Mouse (Mus musculus): ENCODE results near the gene Gm12216.

Gene Gm12216

GRCm38 (mm10) chr11:53795813-53796212, 63.2 kb downstream of the Gm12216 start:
- DNase-seq (ENCODE audit: low read depth, low spot score): no peak

DNA sequence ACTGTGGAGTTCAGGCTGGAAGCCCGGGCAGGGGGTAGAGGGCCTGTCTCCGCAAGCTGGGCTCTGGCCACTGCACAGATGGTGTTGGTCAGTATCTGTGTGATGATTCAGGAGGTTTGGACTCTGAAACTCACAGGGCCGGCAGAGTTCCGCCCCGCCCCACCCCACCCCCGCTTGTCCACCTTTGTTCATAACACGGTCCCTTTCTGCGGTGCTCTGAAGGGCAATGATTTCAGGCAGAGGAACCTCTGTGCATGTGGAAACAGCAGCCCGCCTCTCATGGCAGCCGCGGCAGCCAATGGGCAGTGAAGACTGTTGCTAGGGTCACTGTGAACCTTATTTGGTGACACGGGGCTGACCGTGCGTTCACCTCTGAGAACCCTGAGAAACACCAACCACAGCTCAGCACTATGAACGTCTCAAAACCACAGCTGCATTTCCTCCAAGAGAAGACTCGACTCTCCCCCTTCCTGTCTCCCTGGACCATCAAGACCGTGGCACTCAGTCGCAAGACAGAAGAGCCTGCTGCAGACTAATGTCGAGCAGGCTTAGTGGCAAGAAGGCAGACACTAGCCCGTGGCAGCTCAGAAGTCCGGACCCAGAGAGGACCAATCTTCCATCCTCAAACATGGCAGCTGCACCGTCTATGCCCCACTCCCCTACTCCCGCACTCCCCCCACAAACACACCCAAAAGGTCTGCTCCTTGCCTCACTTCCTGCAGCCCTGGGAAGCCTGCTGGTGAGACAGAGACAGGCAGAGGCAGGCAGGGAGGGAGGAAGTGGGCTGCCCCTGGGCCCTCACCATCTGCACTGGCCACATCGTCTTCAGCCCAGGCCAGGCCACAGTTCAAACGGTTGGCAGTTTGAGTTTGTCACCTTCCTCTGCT, 64.1 kb downstream of the Gm12216 start:
- no peak for DNase-seq (ENCODE audit: low read depth, low spot score)

- DNase-seq (ENCODE audit: low read depth, low spot score): no peak
Observed at GRCm38 (mm10) chr11:53794015-53794414, 65.0 kb downstream of the Gm12216 start.

DNA sequence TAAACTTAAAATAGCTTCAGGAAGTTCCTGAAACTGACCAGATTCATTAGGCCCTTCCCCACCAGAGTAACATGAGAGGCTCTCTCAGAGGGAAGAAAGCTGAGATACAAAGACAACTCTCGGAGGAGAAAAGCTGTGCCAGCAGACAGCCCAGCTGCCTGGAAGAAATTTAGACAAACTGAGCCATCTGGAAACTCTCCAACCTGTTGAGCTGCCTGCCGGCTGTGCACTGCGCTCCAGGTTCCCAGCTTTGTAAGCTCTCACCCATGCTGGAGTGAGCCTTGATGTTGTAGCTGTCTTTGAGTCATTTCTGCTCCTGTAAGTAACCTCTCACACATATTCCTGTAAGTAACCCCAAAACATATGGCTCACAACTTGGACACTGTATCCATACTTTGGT, 66.1 kb downstream of the Gm12216 start:
- DNase-seq (ENCODE audit: low read depth, low spot score): no peak

DNA sequence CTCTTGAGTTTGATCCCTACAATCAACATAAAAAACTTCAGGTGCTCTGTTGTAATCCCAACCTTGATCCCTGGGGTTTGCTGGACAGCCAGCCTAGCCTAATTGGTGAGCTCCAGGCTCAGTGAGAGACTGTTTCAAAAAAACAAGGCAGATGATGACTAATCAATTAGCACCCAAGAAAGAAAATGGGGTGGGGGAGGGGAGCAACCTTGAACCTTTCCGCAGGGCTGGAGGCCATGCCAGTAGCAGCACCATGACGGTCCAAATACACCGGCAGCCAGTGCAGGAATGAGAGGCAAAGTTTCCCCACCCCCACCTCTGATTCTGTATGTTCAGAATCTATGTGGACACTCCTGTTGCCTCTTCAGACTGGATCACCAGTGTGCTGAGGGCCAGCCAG, 69.8 kb downstream of the Gm12216 start:
- no peak for DNase-seq (ENCODE audit: low read depth, low spot score)

DNA sequence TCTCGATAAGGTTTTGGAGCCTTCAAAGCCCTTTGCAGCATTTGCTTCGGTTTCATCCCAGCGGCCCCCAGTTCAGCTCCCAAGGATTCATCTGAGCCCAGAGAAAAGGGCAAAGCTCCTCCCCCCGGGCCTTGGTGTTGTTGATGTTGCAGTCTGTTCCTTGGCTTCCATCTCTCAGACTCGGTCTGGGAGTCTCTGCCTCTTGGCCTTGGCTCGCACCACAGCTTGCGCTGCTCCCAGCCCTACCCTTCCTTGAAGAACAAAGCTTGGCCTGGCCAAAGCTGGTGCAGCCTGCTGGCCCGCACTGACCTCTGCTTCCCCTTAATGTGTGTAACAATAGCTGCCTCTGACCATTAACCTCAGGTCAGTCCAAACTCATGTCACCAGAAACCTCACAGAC, 70.9 kb downstream of the Gm12216 start:
- DNase-seq (ENCODE audit: low read depth, low spot score): no peak

DNA sequence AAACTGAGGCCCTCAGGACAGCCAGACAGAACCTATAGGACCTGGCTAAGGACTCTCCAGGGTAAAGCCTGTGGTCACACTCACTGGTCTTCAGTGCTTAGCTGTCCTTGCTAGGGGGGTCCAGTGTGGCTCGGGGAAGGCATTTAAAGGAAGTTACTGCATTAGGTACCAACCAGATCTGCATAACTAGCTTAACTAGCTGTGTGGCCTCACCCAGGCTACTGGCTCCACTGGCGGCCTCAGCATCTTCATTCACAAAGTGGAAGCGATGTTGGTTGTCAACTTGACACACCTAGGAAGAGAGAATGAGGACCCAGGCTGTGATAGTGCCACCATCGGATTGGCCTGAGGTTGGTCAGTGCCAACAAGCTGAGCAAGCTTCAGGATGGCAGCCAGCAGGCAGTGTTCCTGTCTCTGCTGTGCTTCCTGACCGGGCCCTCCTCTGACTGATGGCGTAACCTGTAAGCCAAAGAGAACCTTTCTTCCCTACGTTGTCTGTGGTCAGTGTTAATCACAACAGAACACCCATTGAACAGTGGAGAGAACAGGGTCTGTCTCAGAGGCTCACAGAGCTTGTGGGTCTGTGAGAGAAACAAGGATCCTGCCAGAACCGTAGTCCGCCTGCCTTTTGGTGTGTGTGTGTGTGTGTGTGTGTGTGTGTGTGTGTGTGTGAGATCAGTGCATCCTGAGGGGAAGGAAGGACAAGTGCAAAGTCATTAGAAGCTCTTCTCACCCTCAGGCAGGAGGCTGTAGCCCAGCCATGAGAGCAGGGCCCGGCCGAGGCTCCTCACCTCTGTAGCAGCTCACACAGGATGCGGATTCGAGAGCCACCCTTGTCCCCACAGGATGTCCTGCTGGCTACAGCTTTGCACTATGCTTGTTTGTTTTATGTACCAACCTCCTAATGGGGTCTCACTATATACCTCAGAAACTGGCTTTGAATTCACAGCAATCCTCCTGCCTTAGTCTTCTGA, 72.7 kb downstream of the Gm12216 start:
- DNase-seq (ENCODE audit: low read depth, low spot score): no peak

DNA sequence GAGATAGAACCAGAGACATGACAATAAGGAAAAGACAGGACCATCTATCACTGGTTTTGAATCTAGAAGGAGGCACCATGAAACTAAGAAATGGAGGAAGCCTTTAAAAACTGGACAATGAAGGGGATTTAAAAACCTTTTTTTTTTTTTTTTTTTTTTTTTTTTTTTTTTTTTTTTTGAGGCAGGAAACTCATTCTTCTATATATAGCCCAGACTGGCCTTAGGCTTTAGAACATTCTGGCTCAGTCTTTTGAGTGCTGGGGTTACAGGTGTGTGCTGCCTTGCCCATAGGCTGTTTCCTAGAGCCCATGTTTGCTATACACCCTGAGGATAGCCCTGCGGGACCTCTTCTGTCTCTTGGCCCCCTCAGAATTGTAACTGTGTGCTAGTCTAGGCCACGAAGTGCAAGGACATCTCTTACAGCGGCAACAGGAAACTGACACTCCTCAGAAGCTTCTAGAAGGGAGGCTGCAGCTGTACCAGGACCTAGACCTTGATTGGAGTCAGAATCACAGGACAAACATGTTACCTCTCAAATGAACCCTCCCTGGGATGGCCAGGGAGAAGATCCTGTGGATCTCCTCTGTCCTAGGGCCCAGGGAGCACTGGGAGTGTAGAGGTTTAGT, 73.6 kb downstream of the Gm12216 start:
- DNase-seq (ENCODE audit: low read depth, low spot score): no peak

GRCm38 (mm10) chr11:53783288-53783687, 75.8 kb downstream of the Gm12216 start:
- no peak for DNase-seq (ENCODE audit: low read depth, low spot score)

DNA sequence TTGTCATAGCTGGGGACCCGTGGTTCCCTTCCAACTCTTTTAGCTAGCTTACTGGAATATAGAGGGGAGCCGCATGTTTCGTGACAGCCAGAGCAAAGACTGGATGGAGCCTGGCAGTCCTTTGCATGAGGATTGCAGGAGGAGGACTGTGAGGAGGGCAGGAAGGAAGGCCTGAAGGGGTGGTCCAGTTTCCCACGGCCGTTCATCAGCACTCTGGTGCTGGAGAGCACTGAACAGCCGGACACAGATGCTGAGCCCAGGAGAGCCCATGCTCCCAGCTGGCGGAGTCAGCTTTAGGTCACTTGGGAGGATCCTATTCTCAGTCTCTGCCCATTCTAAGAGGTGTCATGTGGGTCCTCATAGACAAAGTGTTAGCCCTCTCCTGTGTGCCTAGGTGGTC, 77.1 kb downstream of the Gm12216 start:
- no peak for DNase-seq (ENCODE audit: low read depth, low spot score)

DNA sequence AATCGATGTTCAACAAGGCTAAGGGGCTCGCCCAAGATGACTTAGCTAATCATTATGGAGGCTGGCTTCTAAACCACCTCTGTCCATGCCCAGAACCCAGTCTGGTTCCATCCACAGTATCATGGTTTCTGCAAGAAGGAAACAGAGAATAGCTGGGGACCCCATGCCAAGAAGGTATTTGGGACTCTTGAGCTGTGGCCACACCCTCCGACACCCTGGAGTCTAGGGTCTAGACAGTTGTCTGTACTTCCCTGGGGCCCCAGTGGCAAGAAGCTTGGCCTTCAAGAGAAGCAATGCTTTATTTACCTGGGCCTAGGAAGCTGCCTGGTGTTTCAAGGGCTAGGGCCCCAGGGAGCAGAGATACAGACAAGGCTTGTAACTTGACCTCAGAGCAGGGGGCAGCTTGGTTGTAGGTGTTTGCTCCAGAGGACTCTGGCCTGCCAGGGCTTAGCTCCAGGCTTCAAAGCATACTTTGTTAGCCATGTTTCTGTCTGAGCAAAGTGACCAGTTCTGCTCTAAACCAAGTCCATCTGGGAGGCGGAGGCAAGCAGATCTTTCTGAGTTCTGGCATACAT, 77.8 kb downstream of the Gm12216 start:
- no peak for DNase-seq (ENCODE audit: low read depth, low spot score)

- no peak for DNase-seq (ENCODE audit: low read depth, low spot score)
Observed at GRCm38 (mm10) chr11:53780262-53780661, 78.8 kb downstream of the Gm12216 start.

DNA sequence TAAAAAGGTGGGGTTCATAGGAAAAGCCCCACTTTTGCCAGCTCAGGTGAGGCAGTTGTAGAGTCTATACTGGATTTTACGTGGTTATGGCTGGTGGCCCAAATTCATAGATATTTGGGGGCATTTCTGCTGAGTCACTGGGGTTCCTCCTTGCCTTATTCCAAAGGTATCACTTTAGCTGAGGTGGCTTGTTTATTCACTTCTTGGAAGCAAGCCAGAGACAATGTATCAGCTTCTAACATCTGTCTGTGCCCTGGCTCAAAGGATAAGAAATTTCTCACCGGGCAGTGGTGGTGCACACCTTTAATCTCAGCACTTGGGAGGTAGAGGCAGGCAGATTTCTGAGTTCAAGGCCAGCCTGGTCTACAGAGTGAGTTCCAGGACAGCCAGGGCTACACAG, 79.2 kb downstream of the Gm12216 start:
- no peak for DNase-seq (ENCODE audit: low read depth, low spot score)

- no peak for DNase-seq (ENCODE audit: low read depth, low spot score)
Observed at GRCm38 (mm10) chr11:53778455-53778854, 80.6 kb downstream of the Gm12216 start.

DNA sequence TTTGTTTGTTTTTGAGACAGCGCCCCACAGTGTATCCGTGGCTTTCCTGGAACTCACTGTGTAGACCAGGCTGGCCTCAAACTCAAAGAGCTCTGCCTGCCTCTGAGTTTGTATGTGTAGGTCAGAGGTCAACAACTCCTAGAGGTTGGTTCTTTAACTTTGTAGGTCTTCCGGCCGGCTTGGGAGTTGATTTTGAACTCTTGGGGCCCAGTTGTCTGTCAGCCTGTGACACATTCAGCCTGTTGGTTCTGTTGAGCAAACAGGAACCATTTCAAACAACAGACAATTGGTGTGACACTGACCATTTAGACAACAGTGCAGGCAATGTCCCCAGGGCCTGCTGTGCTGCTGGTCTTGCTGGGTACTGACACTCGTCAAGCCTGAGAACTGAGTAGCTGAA, 81.3 kb downstream of the Gm12216 start:
- no peak for DNase-seq (ENCODE audit: low read depth, low spot score)

DNA sequence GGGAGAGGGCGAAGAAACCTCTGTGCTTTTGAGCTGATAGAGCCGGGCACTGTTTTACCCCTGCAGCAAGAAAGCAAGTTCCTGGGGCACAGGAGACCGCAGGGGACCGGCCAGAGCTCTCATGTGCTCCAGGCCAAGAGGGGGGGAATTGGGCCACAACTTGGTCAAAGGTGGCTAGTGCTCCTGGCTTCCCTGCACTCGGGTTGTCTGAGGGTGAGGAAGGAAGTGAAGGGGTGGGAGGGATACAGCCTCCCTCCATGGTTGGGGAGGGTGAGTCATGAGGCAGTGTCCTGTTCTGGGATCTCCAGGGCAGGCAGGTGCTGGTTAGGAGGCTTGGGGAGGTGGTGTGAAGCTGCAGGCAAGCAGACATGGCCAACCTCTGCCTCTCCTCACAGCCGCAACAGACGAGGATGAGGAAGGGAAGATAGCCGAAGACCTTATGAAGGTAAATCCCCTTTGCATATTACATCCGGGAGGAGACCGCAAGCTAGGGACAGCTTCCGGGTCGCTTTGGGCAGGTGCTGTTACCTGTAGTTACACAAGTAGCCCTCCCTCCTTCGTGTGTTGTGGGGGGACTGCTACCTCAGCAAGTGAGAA, 84.3 kb downstream of the Gm12216 start:
- no peak for DNase-seq (ENCODE audit: low read depth, low spot score)

GRCm38 (mm10) chr11:53773641-53774360, 85.3 kb downstream of the Gm12216 start:
- no peak for DNase-seq (ENCODE audit: low read depth, low spot score)

DNA sequence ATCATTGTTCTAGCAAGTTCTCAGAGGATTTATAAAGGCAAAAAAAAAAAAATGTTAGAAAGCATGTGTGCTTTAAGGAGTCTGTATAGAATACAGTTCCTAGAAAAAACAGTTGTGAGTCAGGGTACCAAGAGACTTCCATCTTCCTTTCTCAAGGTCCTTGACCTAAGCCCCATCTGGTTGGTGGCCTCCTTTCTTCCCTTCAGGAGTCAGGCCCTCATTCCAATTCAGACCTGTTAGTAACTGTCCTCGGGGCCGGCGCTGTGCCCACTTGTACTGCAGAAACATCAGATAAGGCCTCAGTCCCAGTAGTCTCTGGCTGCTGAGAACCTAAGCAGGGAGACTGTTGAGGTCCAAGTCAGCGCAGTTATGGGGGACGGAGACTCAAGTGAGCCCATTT, 86.0 kb downstream of the Gm12216 start, which contains the start of gene Gm17334:
TSS of gene Gm17334 (minus strand) at position 101 of the 400 bp plus-strand sequence.
- no peak for DNase-seq (ENCODE audit: low read depth, low spot score)

GRCm38 (mm10) chr11:53772536-53772935, 86.5 kb downstream of the Gm12216 start:
- no peak for DNase-seq (ENCODE audit: low read depth, low spot score)

- DNase-seq (ENCODE audit: low read depth, low spot score): no peak
Observed at GRCm38 (mm10) chr11:53771001-53771744, 87.9 kb downstream of the Gm12216 start.
